ENCODE assay signal across 13 mouse cellular contexts in the genomic region with DNA sequence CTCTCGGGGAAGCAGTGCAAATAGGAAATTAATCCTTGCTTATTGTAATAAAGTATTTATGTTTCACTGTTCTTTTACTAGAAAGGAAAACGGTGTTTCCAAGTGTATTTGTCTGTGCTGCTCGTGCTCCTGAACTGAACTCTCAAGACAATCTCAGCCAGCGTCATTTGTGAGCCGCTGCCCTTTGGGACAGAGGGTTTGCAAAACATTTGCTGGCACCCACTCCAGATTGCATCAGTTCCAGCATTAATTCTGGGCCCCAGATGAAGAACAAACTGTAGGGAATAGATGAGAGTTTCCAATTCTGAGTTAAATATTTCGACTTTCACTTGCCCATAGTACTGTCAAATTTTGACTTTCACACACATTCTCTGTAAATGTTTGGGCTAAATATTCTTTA. TPM values are rescaled to one million over a fixed set of nuclear protein-coding genes. Genes with fewer than 3 reads are reported as not detected.
DNase-seq lines count a peak whose midpoint lies in the region; ATAC-seq and TF ChIP-seq lines count a peak whose summit lies in the region.
"Had no signal": no experiment of that assay in that cellular context is flagged by ENCODE, and none has a peak within 500 bp of the region (broad histone marks: within the 10 kb centered on the region; RNA-seq: fewer than 3 reads in every experiment).

No protein-coding gene starts in this region.

- H3K27me3 ChIP-seq in heart, embryonic 10.5 days (ENCODE audit: insufficient read depth, poor library complexity, severe bottlenecking) = no peaks in the 10 kb centered on the region; the same call in 1 of the 2 replicates
- no peaks in the 10 kb centered on the region for H3K27me3 ChIP-seq in forebrain, embryonic 13.5 days
- H3K27me3 ChIP-seq in forebrain, embryonic 14.5 days (replicated peaks; ENCODE audit: control insufficient read depth, insufficient read depth, low read length) = no peaks in the 10 kb centered on the region

- no peaks in the 10 kb centered on the region for H3K36me3 ChIP-seq in heart, embryonic 10.5 days
- H3K36me3 ChIP-seq in forebrain, embryonic 13.5 days (ENCODE audit: poor library complexity, severe bottlenecking) = no peaks in the 10 kb centered on the region
- H3K36me3 ChIP-seq in forebrain, embryonic 14.5 days (ENCODE audit: control insufficient read depth, insufficient read depth, low read length) = no peaks in the 10 kb centered on the region

- 84% methylated on average over 6 of the region's 6 CpGs for WGBS in heart, embryonic 10.5 days
- 50% methylated on average over 6 of the region's 6 CpGs for WGBS in bone marrow, adult 2 months
- 83% methylated on average over 6 of the region's 6 CpGs for WGBS in forebrain, embryonic 13.5 days
- WGBS in forebrain, embryonic 14.5 days = 87% methylated on average over 6 of the region's 6 CpGs

- no peaks in the 10 kb centered on the region for H3K9me3 ChIP-seq in heart, embryonic 10.5 days
- no peaks in the 10 kb centered on the region for H3K9me3 ChIP-seq in forebrain, embryonic 13.5 days (replicated peaks)
- no peaks in the 10 kb centered on the region for H3K9me3 ChIP-seq in forebrain, embryonic 14.5 days (replicated peaks; ENCODE audit: control insufficient read depth, low read length)

- no peak overlapping the region for H3K4me2 ChIP-seq in forebrain, embryonic 13.5 days
- no peak overlapping the region for H3K4me2 ChIP-seq in forebrain, embryonic 14.5 days (ENCODE audit: low read length)
- H3K4me2 ChIP-seq: midbrain, embryonic 11.5 days had no signal

- peaks cover 20% of the 10 kb centered on the region for H3K4me1 ChIP-seq in heart, embryonic 10.5 days
- H3K4me1 ChIP-seq in bone marrow, adult 2 months (ENCODE audit: control insufficient read depth, insufficient read depth, low read length) = peaks cover 2% of the 10 kb centered on the region; the same call in 1 of the 2 replicates
- peaks cover 17% of the 10 kb centered on the region for H3K4me1 ChIP-seq in forebrain, embryonic 13.5 days
- H3K4me1 ChIP-seq in forebrain, embryonic 14.5 days (ENCODE audit: control insufficient read depth, insufficient read depth, low read length) = peaks cover 7% of the 10 kb centered on the region; the same call in 1 of the 2 replicates

- DNase-seq in heart, adult 11 months = peak; percentile 95
- DNase-seq in heart, embryonic 10.5 days (ENCODE audit: low spot score) = no peak
- peak; percentile 35 for DNase-seq in heart, postnatal 4 days
- peak; percentile 68 for DNase-seq in lung, postnatal 25 days (ENCODE audit: low spot score)
- no peak for DNase-seq in right cerebral cortex, postnatal 10 days (ENCODE audit: low spot score in 2 of 2)
- DNase-seq in forebrain, embryonic 14.5 days (ENCODE audit: low spot score) = no peak
- DNase-seq: cerebellum, adult 11-12 months; layer of hippocampus, adult 9-11 months had no signal

- no peak for TF ChIP-seq POLR2A in bone marrow, adult 2 months (IDR thresholded peaks at IDR 0.05; ENCODE audit: borderline replicate concordance, control insufficient read depth, low read depth, low read length)

- H3K9ac ChIP-seq in forebrain, embryonic 13.5 days = no peak overlapping the region
- H3K9ac ChIP-seq in forebrain, embryonic 14.5 days (ENCODE audit: low read length) = no peak overlapping the region

- no peak overlapping the region for H3K27ac ChIP-seq in heart, embryonic 10.5 days
- H3K27ac ChIP-seq in bone marrow, adult 2 months (ENCODE audit: control insufficient read depth, insufficient read depth, low read depth, low read length, poor library complexity) = peak overlapping the region; percentile 68; the same call in 1 of the 2 replicates
- no peak overlapping the region for H3K27ac ChIP-seq in forebrain, embryonic 13.5 days
- H3K27ac ChIP-seq in forebrain, embryonic 14.5 days (ENCODE audit: low read depth, low read length) = no peak overlapping the region

- TF ChIP-seq CTCF in bone marrow, adult 2 months (IDR thresholded peaks at IDR 0.05; ENCODE audit: control insufficient read depth, insufficient read depth, low read length) = no peak

- ATAC-seq in forebrain, embryonic 13.5 days = no peak
- no peak for ATAC-seq in forebrain, embryonic 14.5 days

- no peak overlapping the region for H3K4me3 ChIP-seq in heart, embryonic 10.5 days
- no peak overlapping the region for H3K4me3 ChIP-seq in bone marrow, adult 2 months (replicated peaks; ENCODE audit: control insufficient read depth, low read depth, low read length)
- no peak overlapping the region for H3K4me3 ChIP-seq in forebrain, embryonic 13.5 days
- H3K4me3 ChIP-seq in forebrain, embryonic 14.5 days (ENCODE audit: low read depth, low read length) = no peak overlapping the region

RNA-seq across cellular contexts. Expression of gene Stom, which starts 1.9 kb away (rescaled TPM):
- polyA plus RNA-seq in heart, embryonic 10.5 days (2016; fragmentation: Nextera tagmentation; extraction: Ambion mirVana) = 32.9 and 34.0 TPM in 2 replicates
- 152 and 203 TPM in 2 replicates for polyA plus RNA-seq in bone marrow, adult 2 months (2011; ENCODE audit: insufficient read depth, insufficient read length, low replicate concordance, missing spikeins)
- 10 to 100 TPM; 48.1 to 52.2 TPM for total RNA-seq in heart, postnatal 4 days (2021)
- 8.0 and 9.4 TPM in 2 replicates for polyA plus RNA-seq in forebrain, embryonic 13.5 days (2015; fragmentation: Nextera tagmentation; extraction: Ambion mirVana)
- 11.0 and 12.4 TPM in 2 replicates for polyA plus RNA-seq in forebrain, embryonic 14.5 days (2014; fragmentation: Nextera tagmentation; extraction: Ambion mirVana)

RNA-seq across cellular contexts. Expression of gene 4930568D16Rik, which starts 28.8 kb away (rescaled TPM):
- not detected in 2 replicates for polyA plus RNA-seq in heart, embryonic 10.5 days (2016; fragmentation: Nextera tagmentation; extraction: Ambion mirVana)
- not detected in 2 replicates for polyA plus RNA-seq in bone marrow, adult 2 months (2011; ENCODE audit: insufficient read depth, insufficient read length, low replicate concordance, missing spikeins)
- not detected for total RNA-seq in heart, postnatal 4 days (2021)
- not detected in 2 replicates for polyA plus RNA-seq in forebrain, embryonic 13.5 days (2015; fragmentation: Nextera tagmentation; extraction: Ambion mirVana)
- polyA plus RNA-seq in forebrain, embryonic 14.5 days (2014; fragmentation: Nextera tagmentation; extraction: Ambion mirVana) = not detected in 2 replicates
- polyA plus RNA-seq: C2C12; heart, embryonic 14.5 days; midbrain, embryonic 11.5 days had no signal

RNA-seq across cellular contexts. Expression of gene 4930402F06Rik, which starts 58.3 kb away (rescaled TPM):
- not detected in 2 replicates for polyA plus RNA-seq in heart, embryonic 10.5 days (2016; fragmentation: Nextera tagmentation; extraction: Ambion mirVana)
- polyA plus RNA-seq in bone marrow, adult 2 months (2011; ENCODE audit: insufficient read depth, insufficient read length, low replicate concordance, missing spikeins) = not detected in 2 replicates
- not detected for total RNA-seq in heart, postnatal 4 days (2021)
- polyA plus RNA-seq in forebrain, embryonic 13.5 days (2015; fragmentation: Nextera tagmentation; extraction: Ambion mirVana) = not detected in 2 replicates
- not detected in 2 replicates for polyA plus RNA-seq in forebrain, embryonic 14.5 days (2014; fragmentation: Nextera tagmentation; extraction: Ambion mirVana)
- polyA plus RNA-seq: C2C12; heart, embryonic 14.5 days; midbrain, embryonic 11.5 days had no signal

Comparison
In these comparisons a context has a peak if more than half of its experiments do, and no peak if none do; other contexts are left out.
1. DNase-seq: peak in heart, adult 11 months (single experiment), heart, postnatal 4 days (single experiment) and lung, postnatal 25 days (single experiment); none in heart, embryonic 10.5 days (single experiment), right cerebral cortex, postnatal 10 days (0 of 2) and forebrain, embryonic 14.5 days (single experiment).